Mouse (Mus musculus) E14TG2a.4 (cell line): ENCODE data around the gene Susd4.
A peak's percentile ranks its signal among the peaks of the same experiment; 100 is the strongest.

Source experiments
- H3K27me3 ChIP-seq: 2 replicates; pipeline ENCODE4 v1.6.1; 2014; ENCODE audit warnings: low read length, control low read depth; ENCODE audit not compliant: insufficient read depth
- H3K36me3 ChIP-seq: 2 replicates; pipeline ENCODE4 v1.6.1; 2014; ENCODE audit warnings: low read length, control low read depth; ENCODE audit not compliant: insufficient read depth
- H3K4me1 ChIP-seq: replicated peaks from 2 replicates; pipeline ENCODE4 v1.6.1; 2014; ENCODE audit warnings: low read depth, low read length, control low read depth
- H3K4me3 ChIP-seq: replicated peaks from 2 replicates; pipeline ENCODE4 v1.5.1; 2014; ENCODE audit warnings: mild to moderate bottlenecking, low read length
- H3K9me3 ChIP-seq: 2 replicates; pipeline ENCODE4 v1.6.1; 2014; ENCODE audit warnings: low read length, control low read depth
- CTCF ChIP-seq: conservative IDR thresholded peaks from 2 replicates; pipeline ENCODE4 v1.5.1; 2014; ENCODE audit warnings: low read length
- NANOG ChIP-seq: IDR thresholded peaks from 2 replicates; pipeline ENCODE4 v1.6.1; 2014; ENCODE audit warnings: borderline replicate concordance, low read length, mixed read lengths
- POU5F1 ChIP-seq: IDR thresholded peaks from 2 replicates; pipeline ENCODE4 v1.6.1; 2014; ENCODE audit warnings: low read length, borderline replicate concordance

The Susd4 gene

GRCm38 (mm10) chr1:182751301-182751700 is 12.4 kb upstream of the Susd4 start:
- peaks cover 60% of the 10 kb centered on the region for H3K27me3 ChIP-seq
- TF ChIP-seq CTCF (no peak), POU5F1 (no peak), NANOG (no peak)
- no peaks in the 10 kb centered on the region for H3K36me3 ChIP-seq
- no peak overlapping the region for H3K4me3 ChIP-seq
- no peaks in the 10 kb centered on the region for H3K9me3 ChIP-seq
- peaks cover 26% of the 10 kb centered on the region for H3K4me1 ChIP-seq

GRCm38 (mm10) chr1:182753694-182754093 is 10.0 kb upstream of the Susd4 start:
- Histone ChIP-seq H3K4me3 (no peak overlapping the region), H3K9me3 (no peaks in the 10 kb centered on the region), H3K4me1 (peaks cover 9% of the 10 kb centered on the region), H3K27me3 (peaks cover 36% of the 10 kb centered on the region), H3K36me3 (no peaks in the 10 kb centered on the region)
- no peak for TF ChIP-seq CTCF
- no peak for TF ChIP-seq POU5F1
- TF ChIP-seq NANOG, result no peak

GRCm38 (mm10) chr1:182754865-182755264 is 8.8 kb upstream of the Susd4 start:
- Histone ChIP-seq H3K27me3 (peaks cover 30% of the 10 kb centered on the region), H3K4me1 (peaks cover 4% of the 10 kb centered on the region), H3K9me3 (no peaks in the 10 kb centered on the region), H3K36me3 (no peaks in the 10 kb centered on the region), H3K4me3 (no peak overlapping the region)
- TF ChIP-seq POU5F1, result no peak
- no peak for TF ChIP-seq CTCF
- TF ChIP-seq NANOG, result no peak

- no peaks in the 10 kb centered on the region for H3K36me3 ChIP-seq
- no peaks in the 10 kb centered on the region for H3K9me3 ChIP-seq
- peaks cover 41% of the 10 kb centered on the region for H3K27me3 ChIP-seq
- H3K4me3 ChIP-seq, result no peak overlapping the region
- TF ChIP-seq POU5F1 (no peak), CTCF (no peak), NANOG (no peak)
- H3K4me1 ChIP-seq, result peaks cover 13% of the 10 kb centered on the region
Measured at GRCm38 (mm10) chr1:182758783-182759182, 4.9 kb upstream of the Susd4 start.

- Histone ChIP-seq H3K27me3 (peaks cover 61% of the 10 kb centered on the region), H3K9me3 (no peaks in the 10 kb centered on the region), H3K36me3 (no peaks in the 10 kb centered on the region), H3K4me1 (peaks cover 30% of the 10 kb centered on the region), H3K4me3 (peak overlapping the region; percentile 87)
- TF ChIP-seq NANOG (no peak), CTCF (no peak), POU5F1 (no peak)
Measured at GRCm38 (mm10) chr1:182763191-182763715, 407 bp upstream of the Susd4 start.

GRCm38 (mm10) chr1:182764541-182765281 is 1.1 kb downstream of the Susd4 start:
- no peak for TF ChIP-seq CTCF
- no peak for TF ChIP-seq POU5F1
- Histone ChIP-seq H3K4me1 (peaks cover 30% of the 10 kb centered on the region), H3K4me3 (peak overlapping the region; percentile 87), H3K27me3 (peaks cover 65% of the 10 kb centered on the region), H3K9me3 (no peaks in the 10 kb centered on the region), H3K36me3 (no peaks in the 10 kb centered on the region)

GRCm38 (mm10) chr1:182775576-182775975 is 11.9 kb downstream of the Susd4 start:
- Histone ChIP-seq H3K27me3 (no peaks in the 10 kb centered on the region), H3K36me3 (no peaks in the 10 kb centered on the region), H3K4me1 (peaks cover 12% of the 10 kb centered on the region), H3K9me3 (no peaks in the 10 kb centered on the region), H3K4me3 (no peak overlapping the region)
- TF ChIP-seq POU5F1, result no peak
- no peak for TF ChIP-seq CTCF
- TF ChIP-seq NANOG, result no peak

GRCm38 (mm10) chr1:182776749-182777410 is 13.2 kb downstream of the Susd4 start:
- Histone ChIP-seq H3K4me1 (peaks cover 12% of the 10 kb centered on the region), H3K4me3 (no peak overlapping the region), H3K36me3 (no peaks in the 10 kb centered on the region), H3K27me3 (no peaks in the 10 kb centered on the region), H3K9me3 (no peaks in the 10 kb centered on the region)
- no peak for TF ChIP-seq CTCF
- no peak for TF ChIP-seq NANOG
- no peak for TF ChIP-seq POU5F1
